Mouse (Mus musculus): Measurements from ENCODE around the gene Sh3gl1. TPM values are rescaled to one million over a fixed set of nuclear protein-coding genes. Genes with fewer than 3 reads are reported as not detected.

The Sh3gl1 gene
- polyA plus RNA-seq, 1 experiment from 2014 or later, result 201 TPM

DNA sequence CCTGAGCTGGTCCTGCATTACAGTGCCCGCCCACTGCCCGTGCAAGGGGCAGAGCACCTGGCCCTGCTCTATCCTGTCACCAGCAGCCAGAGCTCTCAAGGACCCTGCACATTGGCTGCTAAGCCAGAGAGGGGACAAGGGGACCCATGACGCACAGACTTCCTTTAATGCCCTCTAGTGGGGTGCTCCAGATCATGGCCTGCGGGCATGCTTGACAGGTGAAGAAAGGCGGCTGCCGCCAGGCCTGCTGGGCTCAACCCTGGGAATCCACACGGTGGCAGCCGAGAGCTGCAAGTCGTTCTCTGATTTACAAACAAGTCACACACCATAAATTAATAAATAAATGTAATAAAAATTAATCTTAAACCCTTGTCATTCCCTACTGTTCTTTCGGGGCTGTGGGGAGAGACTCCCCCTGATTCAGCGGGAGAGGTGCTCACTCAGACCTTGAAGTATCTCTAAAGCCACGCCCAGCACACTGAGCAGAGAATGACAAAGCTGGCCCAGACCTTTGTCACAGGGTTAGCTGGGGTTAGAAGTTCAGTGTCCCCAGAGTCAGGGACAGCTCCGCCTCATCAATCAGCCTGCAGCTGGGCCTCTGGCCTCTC is 60.1 kb downstream of the Sh3gl1 start:
- 16% methylated on average over 13 of the region's 13 CpGs for WGBS
- no peak for ATAC-seq (ENCODE audit: insufficient number of reproducible peaks, low FRiP score, low TSS enrichment, low read depth)
- H3K36me3 ChIP-seq, result no peaks in the 10 kb centered on the region
- no peak overlapping the region for H3K4me2 ChIP-seq (replicated peaks)
- H3K4me1 ChIP-seq, result peaks cover under 1% of the 10 kb centered on the region
- H3K9me3 ChIP-seq (replicated peaks), result no peaks in the 10 kb centered on the region
- no peak overlapping the region for H3K4me3 ChIP-seq (replicated peaks)
- H3K9ac ChIP-seq, result no peak overlapping the region
- no peak overlapping the region for H3K27ac ChIP-seq (replicated peaks)
- H3K27me3 ChIP-seq, result no peaks in the 10 kb centered on the region

DNA sequence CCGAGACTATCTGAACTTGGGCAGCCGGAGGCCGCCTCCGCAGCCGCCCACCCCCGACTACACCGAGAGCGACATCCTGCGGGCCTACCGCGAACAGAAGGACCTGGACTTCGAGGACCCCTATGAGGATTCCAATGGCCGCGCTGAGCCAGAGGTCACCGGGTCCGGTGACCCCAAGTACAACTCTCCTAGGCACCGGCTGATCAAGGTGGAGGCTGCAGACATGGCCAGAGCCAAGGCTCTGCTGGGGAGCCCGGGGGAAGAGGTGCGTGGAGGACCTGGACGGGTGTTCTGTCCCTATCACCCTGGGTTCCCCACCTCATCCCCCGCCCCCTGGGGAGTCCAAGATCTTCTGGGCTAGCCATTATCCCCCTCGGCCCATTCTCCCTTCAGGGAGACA is 65.0 kb downstream of the Sh3gl1 start:
- peaks cover 19% of the 10 kb centered on the region for H3K36me3 ChIP-seq
- WGBS, result 33% methylated on average over 22 of the region's 22 CpGs
- no peak overlapping the region for H3K9ac ChIP-seq
- H3K4me3 ChIP-seq (replicated peaks), result no peak overlapping the region
- H3K4me1 ChIP-seq, result peaks cover 16% of the 10 kb centered on the region
- no peak for ATAC-seq (ENCODE audit: insufficient number of reproducible peaks, low FRiP score, low TSS enrichment, low read depth)
- peaks cover 5% of the 10 kb centered on the region; the same call in 1 of the 2 replicates for H3K27me3 ChIP-seq
- peak overlapping the region; percentile 95 for H3K4me2 ChIP-seq (replicated peaks)
- H3K27ac ChIP-seq (replicated peaks), result no peak overlapping the region
- no peaks in the 10 kb centered on the region for H3K9me3 ChIP-seq (replicated peaks)

DNA sequence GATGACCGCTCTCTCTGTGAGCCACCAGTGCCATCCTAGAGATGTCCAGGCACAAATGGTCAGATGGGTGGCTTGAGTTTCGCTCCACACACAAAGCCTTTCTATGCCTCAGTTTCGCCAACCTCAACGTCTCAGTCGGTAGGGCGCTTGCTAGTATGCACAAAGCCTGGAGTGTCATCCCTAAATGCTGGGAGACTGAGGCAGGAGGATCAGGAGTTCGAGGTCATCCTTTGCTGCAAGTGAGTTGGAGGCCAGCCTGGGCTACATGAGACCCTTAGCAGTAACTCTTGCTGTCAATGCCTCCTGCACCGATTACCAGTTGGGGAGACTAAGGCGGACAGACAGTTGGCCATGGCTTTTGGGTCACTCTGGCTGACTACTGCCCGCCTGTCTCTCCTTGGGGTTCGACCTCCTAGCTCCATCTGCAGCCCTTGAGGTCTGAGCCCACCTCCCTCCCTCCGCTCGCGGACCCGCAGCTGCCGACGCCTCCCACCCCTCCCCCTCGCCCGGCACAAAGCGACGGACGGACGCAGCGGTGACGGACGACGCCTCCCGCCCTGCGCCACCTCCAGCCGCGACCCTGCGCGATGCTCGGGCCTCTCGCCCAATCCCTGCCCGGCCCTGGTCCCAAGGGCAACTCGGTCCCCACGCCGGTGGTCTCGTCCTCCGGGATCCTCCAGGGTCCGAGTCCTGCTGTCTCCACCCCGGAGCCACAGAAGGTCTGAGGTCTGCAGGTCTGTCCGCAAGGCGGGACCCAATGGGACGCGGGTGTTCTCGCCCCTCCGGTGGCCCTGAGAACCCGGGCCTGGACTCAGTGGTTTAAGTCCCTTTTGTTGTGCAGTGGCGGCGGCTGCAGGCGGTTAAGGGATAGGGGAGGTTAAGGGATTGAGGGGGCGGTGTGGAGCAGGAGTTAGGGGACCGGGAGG is 66.2 kb downstream of the Sh3gl1 start, which contains the start of gene Shd:
TSS of gene Shd (plus strand) at position 502 of the 926 bp plus-strand sequence.
- H3K9ac ChIP-seq, result peak within 1 kb of the TSS; percentile 62
- ATAC-seq (ENCODE audit: insufficient number of reproducible peaks, low FRiP score, low TSS enrichment, low read depth), result peak; percentile 19; the same call in 1 of the 2 replicates
- H3K9me3 ChIP-seq (replicated peaks), result no peaks in the 10 kb centered on the region
- no peak within 1 kb of the TSS for H3K27ac ChIP-seq (replicated peaks)
- H3K4me1 ChIP-seq, result peaks cover 16% of the 10 kb centered on the region
- H3K36me3 ChIP-seq, result peaks cover 30% of the 10 kb centered on the region
- peak within 1 kb of the TSS; percentile 95 for H3K4me2 ChIP-seq (replicated peaks)
- peak within 1 kb of the TSS; percentile 54 for H3K4me3 ChIP-seq (replicated peaks)
- peaks cover 5% of the 10 kb centered on the region; the same call in 1 of the 2 replicates for H3K27me3 ChIP-seq
- WGBS, result 8% methylated on average over 54 of the region's 55 CpGs

DNA sequence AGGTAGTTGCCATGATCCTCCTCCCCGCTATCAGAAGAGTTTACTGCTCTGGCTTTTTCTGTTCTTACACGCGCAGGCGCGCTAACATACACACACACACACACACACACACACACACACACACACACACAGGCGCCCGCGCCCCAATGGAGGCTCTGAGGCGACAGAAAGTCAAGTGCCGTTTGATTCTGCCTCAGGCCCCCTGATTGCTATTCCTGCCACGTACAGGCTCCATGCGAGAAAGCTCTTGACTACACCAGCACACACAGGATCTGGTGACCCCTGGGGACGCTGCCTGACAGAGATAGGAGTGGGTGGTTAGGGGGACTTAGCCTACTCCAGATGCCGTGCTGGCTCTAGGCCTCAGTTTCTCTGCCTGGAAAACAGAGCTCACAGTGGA is 66.9 kb downstream of the Sh3gl1 start:
- H3K4me2 ChIP-seq (replicated peaks), result peak overlapping the region; percentile 95
- no peaks in the 10 kb centered on the region for H3K9me3 ChIP-seq (replicated peaks)
- no peak overlapping the region for H3K9ac ChIP-seq
- no peak overlapping the region for H3K27ac ChIP-seq (replicated peaks)
- peaks cover 16% of the 10 kb centered on the region for H3K4me1 ChIP-seq
- 43% methylated on average over 14 of the region's 14 CpGs for WGBS
- peak overlapping the region; percentile 54; the same call in 1 of the 2 replicates for H3K4me3 ChIP-seq (replicated peaks)
- peaks cover 5% of the 10 kb centered on the region; the same call in 1 of the 2 replicates for H3K27me3 ChIP-seq
- no peak for ATAC-seq (ENCODE audit: insufficient number of reproducible peaks, low FRiP score, low TSS enrichment, low read depth)
- peaks cover 37% of the 10 kb centered on the region for H3K36me3 ChIP-seq

DNA sequence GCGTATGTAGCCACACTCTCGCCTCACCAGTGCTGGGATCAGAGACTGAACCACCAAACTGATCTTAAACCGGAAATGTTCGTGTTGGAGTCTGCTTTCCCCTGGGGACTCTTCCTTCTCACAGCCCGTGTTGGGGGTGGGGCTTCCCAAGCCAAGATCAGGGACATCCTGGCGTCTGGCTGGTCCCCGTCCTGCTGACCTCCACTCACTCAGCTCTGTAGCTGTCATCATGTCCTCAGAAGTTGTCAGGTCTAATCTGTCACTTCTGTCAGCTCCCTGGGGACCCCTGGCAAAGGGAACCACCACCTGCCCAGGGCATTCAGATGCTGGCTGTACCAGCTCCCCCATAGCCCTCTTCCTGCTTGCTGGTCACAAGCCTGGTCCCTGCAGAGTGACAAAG is 68.2 kb downstream of the Sh3gl1 start:
- Histone ChIP-seq H3K36me3 (peaks cover 49% of the 10 kb centered on the region), H3K27me3 (peaks cover 5% of the 10 kb centered on the region; the same call in 1 of the 2 replicates), H3K4me1 (peaks cover 19% of the 10 kb centered on the region), H3K9ac (no peak overlapping the region), H3K27ac (replicated peaks) (no peak overlapping the region), H3K9me3 (replicated peaks) (no peaks in the 10 kb centered on the region), H3K4me2 (replicated peaks) (no peak overlapping the region), H3K4me3 (replicated peaks) (no peak overlapping the region)
- no peak for ATAC-seq (ENCODE audit: insufficient number of reproducible peaks, low FRiP score, low TSS enrichment, low read depth)
- WGBS, result 44% methylated on average over 7 of the region's 7 CpGs

DNA sequence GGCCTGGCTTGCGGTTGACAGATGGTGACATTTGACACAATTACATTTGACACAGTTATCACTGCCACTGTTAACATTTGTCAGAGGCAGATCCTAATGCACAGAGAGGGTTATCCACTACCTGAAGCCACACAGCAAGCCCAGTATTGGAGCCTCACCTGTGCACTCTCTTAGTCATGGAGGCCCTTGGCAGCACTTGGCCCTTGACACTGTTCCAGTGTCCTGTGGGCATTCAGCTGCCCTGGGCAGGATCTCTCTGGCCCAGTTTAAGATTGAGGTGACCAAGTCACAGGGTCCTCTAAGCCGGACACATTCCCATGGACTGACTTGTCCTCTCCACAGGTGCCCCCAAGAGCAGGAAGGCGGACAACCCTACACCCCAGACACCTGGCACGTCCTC is 69.2 kb downstream of the Sh3gl1 start:
- Histone ChIP-seq H3K4me3 (replicated peaks) (no peak overlapping the region), H3K9ac (no peak overlapping the region), H3K4me2 (replicated peaks) (no peak overlapping the region), H3K36me3 (peaks cover 51% of the 10 kb centered on the region), H3K27me3 (peaks cover 5% of the 10 kb centered on the region; the same call in 1 of the 2 replicates), H3K27ac (replicated peaks) (no peak overlapping the region), H3K9me3 (replicated peaks) (no peaks in the 10 kb centered on the region), H3K4me1 (peaks cover 24% of the 10 kb centered on the region)
- 96% methylated on average over 4 of the region's 4 CpGs for WGBS
- no peak for ATAC-seq (ENCODE audit: insufficient number of reproducible peaks, low FRiP score, low TSS enrichment, low read depth)

Other genes starting within 250 kb of the Sh3gl1 start
- gene Zfp119a, start 157.7 kb downstream of the Sh3gl1 start, polyA plus RNA-seq (2015; fragmentation: Nextera tagmentation; extraction: Ambion mirVana), result 8.7 and 10.1 TPM in 2 replicates
- gene Zfp959, start 144.5 kb downstream of the Sh3gl1 start, polyA plus RNA-seq (2015; fragmentation: Nextera tagmentation; extraction: Ambion mirVana), result 12.2 and 12.7 TPM in 2 replicates
- 6.8 and 7.4 TPM in 2 replicates for gene Zfp119b, start 87.1 kb downstream of the Sh3gl1 start, polyA plus RNA-seq (2015; fragmentation: Nextera tagmentation; extraction: Ambion mirVana)
- gene Ebi3, start 84.0 kb downstream of the Sh3gl1 start, polyA plus RNA-seq (2015; fragmentation: Nextera tagmentation; extraction: Ambion mirVana), result 3.3 and 3.7 TPM in 2 replicates
- 22.8 and 26.0 TPM in 2 replicates for gene Yju2, start 77.5 kb downstream of the Sh3gl1 start, polyA plus RNA-seq (2015; fragmentation: Nextera tagmentation; extraction: Ambion mirVana)
- 20.4 and 22.2 TPM in 2 replicates for gene Shd, start 66.2 kb downstream of the Sh3gl1 start, polyA plus RNA-seq (2015; fragmentation: Nextera tagmentation; extraction: Ambion mirVana)
- 12.5 and 16.8 TPM in 2 replicates for gene Fsd1, start 50.1 kb downstream of the Sh3gl1 start, polyA plus RNA-seq (2015; fragmentation: Nextera tagmentation; extraction: Ambion mirVana)
- 23.6 and 24.5 TPM in 2 replicates for gene Stap2, start 31.1 kb downstream of the Sh3gl1 start, polyA plus RNA-seq (2015; fragmentation: Nextera tagmentation; extraction: Ambion mirVana)
- 91.3 and 97.2 TPM in 2 replicates for gene Mpnd, start 30.9 kb downstream of the Sh3gl1 start, polyA plus RNA-seq (2015; fragmentation: Nextera tagmentation; extraction: Ambion mirVana)
- gene Chaf1a, start 3.8 kb upstream of the Sh3gl1 start, polyA plus RNA-seq (2015; fragmentation: Nextera tagmentation; extraction: Ambion mirVana), result 21.6 and 23.0 TPM in 2 replicates
- 46.4 and 51.6 TPM in 2 replicates for gene Ubxn6, start 38.4 kb upstream of the Sh3gl1 start, polyA plus RNA-seq (2015; fragmentation: Nextera tagmentation; extraction: Ambion mirVana)
- 112 and 119 TPM in 2 replicates for gene Hdgfl2, start 43.0 kb upstream of the Sh3gl1 start, polyA plus RNA-seq (2015; fragmentation: Nextera tagmentation; extraction: Ambion mirVana)
- 0.08 TPM in 1 of 2 replicates, not detected in the other for gene Plin4, start 73.2 kb upstream of the Sh3gl1 start, polyA plus RNA-seq (2015; fragmentation: Nextera tagmentation; extraction: Ambion mirVana)
- 0.72 and 1.2 TPM in 2 replicates for gene Plin5, start 81.0 kb upstream of the Sh3gl1 start, polyA plus RNA-seq (2015; fragmentation: Nextera tagmentation; extraction: Ambion mirVana)
- gene Lrg1, start 85.4 kb upstream of the Sh3gl1 start, polyA plus RNA-seq (2015; fragmentation: Nextera tagmentation; extraction: Ambion mirVana), result 1.4 and 1.8 TPM in 2 replicates
- 4.2 and 4.6 TPM in 2 replicates for gene Sema6b, start 103.7 kb upstream of the Sh3gl1 start, polyA plus RNA-seq (2015; fragmentation: Nextera tagmentation; extraction: Ambion mirVana)
- 13.9 and 14.5 TPM in 2 replicates for gene Tnfaip8l1, start 125.8 kb upstream of the Sh3gl1 start, polyA plus RNA-seq (2015; fragmentation: Nextera tagmentation; extraction: Ambion mirVana)
- gene Mydgf, start 147.3 kb upstream of the Sh3gl1 start, polyA plus RNA-seq (2015; fragmentation: Nextera tagmentation; extraction: Ambion mirVana), result 102 and 108 TPM in 2 replicates
- gene Dpp9, start 182.3 kb upstream of the Sh3gl1 start, polyA plus RNA-seq (2015; fragmentation: Nextera tagmentation; extraction: Ambion mirVana), result 37.1 and 40.9 TPM in 2 replicates
- 15.0 and 15.4 TPM in 2 replicates for gene Fem1a, start 220.2 kb upstream of the Sh3gl1 start, polyA plus RNA-seq (2015; fragmentation: Nextera tagmentation; extraction: Ambion mirVana)
- gene Ticam1, start 240.2 kb upstream of the Sh3gl1 start, polyA plus RNA-seq (2015; fragmentation: Nextera tagmentation; extraction: Ambion mirVana), result 6.7 and 7.4 TPM in 2 replicates